Mouse (Mus musculus): ENCODE measurements around the gene Gzme. TPM values are rescaled to one million over a fixed set of nuclear protein-coding genes. Genes with fewer than 3 reads are reported as not detected.
A peak's percentile ranks its signal among the peaks of the same experiment; 100 is the strongest.
"Not testable (repeated sequence)": the region's sequence is repeated elsewhere in the genome, so short reads cannot be mapped to it uniquely, and the experiment has no call there.

Gene Gzme
- polyA plus RNA-seq, 1 experiment = not detected

- TF ChIP-seq CTCF (IDR thresholded peaks at IDR 0.05; ENCODE audit: extremely low read depth, insufficient read length, insufficient replicate concordance, low read depth, low read length) (no peak), POLR2A (IDR thresholded peaks at IDR 0.05; ENCODE audit: low read depth, low read length) (no peak)
- no peaks in the 10 kb centered on the region for H3K36me3 ChIP-seq (ENCODE audit: control insufficient read depth, insufficient read depth, low read length)
- no peak overlapping the region for H3K4me3 ChIP-seq (ENCODE audit: low read depth, low read length)
- no peak overlapping the region for H3K27ac ChIP-seq (ENCODE audit: insufficient read depth, low read depth, low read length)
- H3K27me3 ChIP-seq (ENCODE audit: control insufficient read depth, insufficient read depth, low read length) = no peaks in the 10 kb centered on the region
- no peaks in the 10 kb centered on the region for H3K4me1 ChIP-seq (ENCODE audit: control insufficient read depth, insufficient read depth, insufficient read length, low read length)
- 84% methylated on average over 3 of the region's 3 CpGs for WGBS
Observed at GRCm38 (mm10) chr14:56123516-56123915, 3.1 kb upstream of the Gzme start.

- H3K4me1 ChIP-seq (ENCODE audit: control insufficient read depth, insufficient read depth, insufficient read length, low read length); H3K36me3 ChIP-seq (ENCODE audit: control insufficient read depth, insufficient read depth, low read length); H3K27me3 ChIP-seq (ENCODE audit: control insufficient read depth, insufficient read depth, low read length); H3K27ac ChIP-seq (ENCODE audit: insufficient read depth, low read depth, low read length); H3K4me3 ChIP-seq (ENCODE audit: low read depth, low read length): not testable (repeated sequence)
- WGBS = 88% methylated on average over 33 of the region's 33 CpGs
Observed at GRCm38 (mm10) chr14:56115531-56116310, 4.7 kb downstream of the Gzme start.

GRCm38 (mm10) chr14:56105447-56106180 is 14.8 kb downstream of the Gzme start:
- WGBS = 73% methylated on average over 13 of the region's 13 CpGs
- no peak for TF ChIP-seq CTCF (IDR thresholded peaks at IDR 0.05; ENCODE audit: extremely low read depth, insufficient read length, insufficient replicate concordance, low read depth, low read length)
- TF ChIP-seq POLR2A (IDR thresholded peaks at IDR 0.05; ENCODE audit: low read depth, low read length) = no peak
- no peak overlapping the region for H3K4me3 ChIP-seq (ENCODE audit: low read depth, low read length)
- no peak overlapping the region for H3K27ac ChIP-seq (ENCODE audit: insufficient read depth, low read depth, low read length)
- H3K27me3 ChIP-seq (ENCODE audit: control insufficient read depth, insufficient read depth, low read length) = no peaks in the 10 kb centered on the region
- no peaks in the 10 kb centered on the region for H3K4me1 ChIP-seq (ENCODE audit: control insufficient read depth, insufficient read depth, insufficient read length, low read length)
- no peaks in the 10 kb centered on the region for H3K36me3 ChIP-seq (ENCODE audit: control insufficient read depth, insufficient read depth, low read length)

GRCm38 (mm10) chr14:56105016-56105415 is 15.4 kb downstream of the Gzme start:
- TF ChIP-seq POLR2A (IDR thresholded peaks at IDR 0.05; ENCODE audit: low read depth, low read length) = no peak
- TF ChIP-seq CTCF (IDR thresholded peaks at IDR 0.05; ENCODE audit: extremely low read depth, insufficient read length, insufficient replicate concordance, low read depth, low read length) = no peak
- no peaks in the 10 kb centered on the region for H3K4me1 ChIP-seq (ENCODE audit: control insufficient read depth, insufficient read depth, insufficient read length, low read length)
- no peaks in the 10 kb centered on the region for H3K27me3 ChIP-seq (ENCODE audit: control insufficient read depth, insufficient read depth, low read length)
- no peak overlapping the region for H3K4me3 ChIP-seq (ENCODE audit: low read depth, low read length)
- 60% methylated on average over 5 of the region's 5 CpGs for WGBS
- no peak overlapping the region for H3K27ac ChIP-seq (ENCODE audit: insufficient read depth, low read depth, low read length)
- no peaks in the 10 kb centered on the region for H3K36me3 ChIP-seq (ENCODE audit: control insufficient read depth, insufficient read depth, low read length)

- H3K27ac ChIP-seq (ENCODE audit: insufficient read depth, low read depth, low read length) = no peak overlapping the region
- WGBS = 48% methylated on average over 3 of the region's 3 CpGs
- no peaks in the 10 kb centered on the region for H3K4me1 ChIP-seq (ENCODE audit: control insufficient read depth, insufficient read depth, insufficient read length, low read length)
- H3K36me3 ChIP-seq (ENCODE audit: control insufficient read depth, insufficient read depth, low read length) = no peaks in the 10 kb centered on the region
- TF ChIP-seq POLR2A (IDR thresholded peaks at IDR 0.05; ENCODE audit: low read depth, low read length) = no peak
- TF ChIP-seq CTCF (IDR thresholded peaks at IDR 0.05; ENCODE audit: extremely low read depth, insufficient read length, insufficient replicate concordance, low read depth, low read length) = no peak
- no peaks in the 10 kb centered on the region for H3K27me3 ChIP-seq (ENCODE audit: control insufficient read depth, insufficient read depth, low read length)
- H3K4me3 ChIP-seq (ENCODE audit: low read depth, low read length) = no peak overlapping the region
Observed at GRCm38 (mm10) chr14:56103452-56103851, 17.0 kb downstream of the Gzme start.

GRCm38 (mm10) chr14:56102386-56102785 is 18.0 kb downstream of the Gzme start, which contains the start of gene Ctsg:
Gene Ctsg (minus strand): TSS chr14:56102574.
- no peaks in the 10 kb centered on the region for H3K4me1 ChIP-seq (ENCODE audit: control insufficient read depth, insufficient read depth, insufficient read length, low read length)
- WGBS = 56% methylated on average over 10 of the region's 10 CpGs
- no peak within 1 kb of the TSS for H3K4me3 ChIP-seq (ENCODE audit: low read depth, low read length)
- H3K27me3 ChIP-seq (ENCODE audit: control insufficient read depth, insufficient read depth, low read length) = no peaks in the 10 kb centered on the region
- TF ChIP-seq CTCF (IDR thresholded peaks at IDR 0.05; ENCODE audit: extremely low read depth, insufficient read length, insufficient replicate concordance, low read depth, low read length) (no peak), POLR2A (IDR thresholded peaks at IDR 0.05; ENCODE audit: low read depth, low read length) (no peak)
- H3K36me3 ChIP-seq (ENCODE audit: control insufficient read depth, insufficient read depth, low read length) = no peaks in the 10 kb centered on the region
- no peak within 1 kb of the TSS for H3K27ac ChIP-seq (ENCODE audit: insufficient read depth, low read depth, low read length)

- no peak for TF ChIP-seq POLR2A (IDR thresholded peaks at IDR 0.05; ENCODE audit: low read depth, low read length)
- peak; percentile 45; the same call in 1 of the 2 replicates for TF ChIP-seq CTCF (IDR thresholded peaks at IDR 0.05; ENCODE audit: extremely low read depth, insufficient read length, insufficient replicate concordance, low read depth, low read length)
Observed at GRCm38 (mm10) chr14:56098940-56099339, 21.5 kb downstream of the Gzme start.

More at GRCm38 (mm10) chr14:56098940-56099339, 21.5 kb downstream of the Gzme start:
- Histone ChIP-seq H3K36me3 (ENCODE audit: control insufficient read depth, insufficient read depth, low read length) (no peaks in the 10 kb centered on the region), H3K27ac (ENCODE audit: insufficient read depth, low read depth, low read length) (no peak overlapping the region), H3K27me3 (ENCODE audit: control insufficient read depth, insufficient read depth, low read length) (no peaks in the 10 kb centered on the region), H3K4me1 (ENCODE audit: control insufficient read depth, insufficient read depth, insufficient read length, low read length) (no peaks in the 10 kb centered on the region), H3K4me3 (ENCODE audit: low read depth, low read length) (no peak overlapping the region)
- WGBS = 73% methylated on average over 4 of the region's 4 CpGs

Measured in small intestine, adult 2 months (tissue).